Mouse (Mus musculus): ENCODE data around the gene Dlgap4.

The Dlgap4 gene

GRCm38 (mm10) chr2:156613541-156614257 is at the start of gene Dlgap4:
Gene Dlgap4, plus strand, starts transcription at chr2:156613705.
- DNase-seq (ENCODE audit: extremely low spot score), result peak; percentile 43

GRCm38 (mm10) chr2:156566512-156566911 is 47.0 kb upstream of the Dlgap4 start:
- DNase-seq (ENCODE audit: extremely low spot score), result no peak

DNA sequence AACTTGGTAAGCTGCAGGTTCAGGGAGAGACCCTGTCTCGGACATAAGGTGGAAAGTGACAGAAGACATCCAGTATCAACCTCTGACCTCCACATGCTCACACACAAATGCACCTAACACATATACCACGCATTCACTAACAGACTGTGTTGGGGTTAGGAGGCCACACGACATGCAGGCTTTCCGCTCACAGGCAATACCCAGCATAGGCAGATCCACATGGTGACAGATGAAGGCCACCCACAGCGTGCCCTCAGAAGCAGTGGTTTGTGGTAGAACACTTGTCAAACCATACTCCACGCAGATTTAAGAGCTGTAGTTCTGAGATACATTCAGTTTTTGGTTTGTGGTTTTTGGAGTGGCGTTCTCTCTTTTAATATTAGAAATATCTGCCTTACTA is 44.9 kb upstream of the Dlgap4 start:
- DNase-seq (ENCODE audit: extremely low spot score), result no peak

DNA sequence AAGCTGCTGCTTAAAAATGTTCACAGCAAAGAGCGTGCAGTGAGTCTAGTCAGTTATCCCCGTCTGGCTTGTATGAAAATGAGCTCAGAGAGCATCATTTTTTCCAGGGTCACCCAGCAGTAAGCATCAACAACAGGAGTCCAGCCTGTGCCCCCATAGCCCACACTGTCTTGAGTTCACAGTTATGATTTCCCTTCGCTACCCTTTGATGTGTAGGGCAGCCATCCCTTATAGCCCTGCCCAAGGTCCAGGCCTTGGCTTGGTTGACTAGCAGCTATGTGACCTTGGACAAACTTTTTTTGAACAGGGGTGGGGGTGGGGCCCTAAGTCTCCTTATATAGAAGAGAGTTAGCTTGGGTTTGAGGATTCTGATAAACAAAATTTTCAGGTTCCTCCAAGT is 44.2 kb upstream of the Dlgap4 start:
- DNase-seq (ENCODE audit: extremely low spot score), result no peak

DNA sequence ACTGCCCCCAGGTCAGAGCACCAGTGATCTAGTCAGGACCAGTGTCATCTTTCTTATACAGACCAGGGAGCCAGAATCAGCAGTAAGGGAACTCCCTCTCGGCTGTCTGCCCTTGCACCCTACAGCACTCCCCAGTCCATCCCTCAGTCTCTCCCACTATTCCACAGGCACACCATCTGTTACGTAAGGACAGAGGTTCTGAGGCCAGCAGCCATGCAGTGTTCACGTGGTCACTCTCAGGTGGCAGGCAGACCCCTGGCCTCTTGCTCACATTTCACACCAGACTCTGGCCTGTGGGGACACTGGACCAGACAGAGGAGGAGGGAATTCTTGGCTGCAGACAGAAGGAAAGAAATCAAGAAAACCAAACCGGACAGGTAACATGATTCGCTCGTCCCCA is 42.0 kb upstream of the Dlgap4 start:
- DNase-seq (ENCODE audit: extremely low spot score), result no peak

GRCm38 (mm10) chr2:156576850-156577587 is 36.5 kb upstream of the Dlgap4 start:
- no peak for DNase-seq (ENCODE audit: extremely low spot score)

- DNase-seq (ENCODE audit: extremely low spot score), result no peak
Observed at GRCm38 (mm10) chr2:156580507-156580906, 33.0 kb upstream of the Dlgap4 start.

GRCm38 (mm10) chr2:156581244-156581643 is 32.3 kb upstream of the Dlgap4 start:
- DNase-seq (ENCODE audit: extremely low spot score), result no peak

DNA sequence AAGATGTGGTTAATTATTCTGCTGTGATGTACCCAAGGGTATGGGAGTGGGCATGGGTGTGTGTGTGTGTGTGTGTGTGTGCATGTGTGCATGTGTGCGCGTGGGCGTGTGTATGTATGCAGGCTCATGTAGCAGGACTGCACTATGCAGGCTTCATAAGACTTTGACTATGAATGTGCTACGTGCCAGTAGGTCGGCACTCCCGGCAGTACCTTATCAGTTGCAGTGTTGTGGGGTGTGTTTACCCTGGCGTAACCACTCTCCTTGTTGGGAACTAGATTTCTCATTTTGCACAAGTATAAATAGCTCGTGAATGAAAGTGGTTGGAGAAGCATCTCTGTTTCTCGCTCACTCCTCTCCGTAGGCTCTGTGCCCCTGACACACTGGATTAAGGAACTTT is 30.6 kb upstream of the Dlgap4 start:
- DNase-seq (ENCODE audit: extremely low spot score), result no peak

DNA sequence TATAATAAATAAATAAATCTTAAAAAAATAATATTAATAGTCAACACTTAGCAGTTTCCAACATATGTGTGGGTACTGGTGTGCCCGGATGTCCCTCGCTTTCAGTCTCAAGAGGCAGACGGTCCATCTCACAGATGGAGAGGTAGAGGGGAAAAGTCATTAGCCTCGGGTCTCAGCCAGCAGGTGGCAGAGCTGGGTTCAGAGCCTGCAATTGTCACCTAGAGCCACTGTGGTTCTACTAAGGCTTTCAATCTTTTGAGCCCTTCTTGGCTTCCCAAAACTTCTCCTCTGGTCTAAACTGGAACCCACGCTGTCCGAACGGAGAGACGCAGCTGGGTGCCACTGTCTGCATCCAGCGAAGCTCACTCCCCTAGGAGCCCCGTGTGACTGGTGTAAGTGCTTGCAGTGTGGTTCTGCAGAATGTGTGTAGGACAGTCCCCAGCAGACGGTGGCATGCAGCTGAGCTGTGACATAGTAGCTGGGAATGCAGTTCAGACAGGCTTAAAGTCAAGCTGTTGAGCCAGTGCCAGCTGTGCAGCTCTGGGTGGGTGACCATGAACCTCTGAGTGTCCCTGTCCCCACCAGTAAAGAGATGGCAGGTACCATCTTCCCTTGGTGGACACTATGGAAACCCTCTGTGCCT is 29.2 kb upstream of the Dlgap4 start:
- no peak for DNase-seq (ENCODE audit: extremely low spot score)

GRCm38 (mm10) chr2:156584797-156585471 is 28.6 kb upstream of the Dlgap4 start:
- DNase-seq (ENCODE audit: extremely low spot score), result no peak

GRCm38 (mm10) chr2:156589481-156589880 is 24.0 kb upstream of the Dlgap4 start:
- DNase-seq (ENCODE audit: extremely low spot score), result no peak

- DNase-seq (ENCODE audit: extremely low spot score), result no peak
Observed at GRCm38 (mm10) chr2:156594987-156595490, 18.5 kb upstream of the Dlgap4 start.

GRCm38 (mm10) chr2:156602581-156602980 is 10.9 kb upstream of the Dlgap4 start:
- DNase-seq (ENCODE audit: extremely low spot score), result no peak

DNA sequence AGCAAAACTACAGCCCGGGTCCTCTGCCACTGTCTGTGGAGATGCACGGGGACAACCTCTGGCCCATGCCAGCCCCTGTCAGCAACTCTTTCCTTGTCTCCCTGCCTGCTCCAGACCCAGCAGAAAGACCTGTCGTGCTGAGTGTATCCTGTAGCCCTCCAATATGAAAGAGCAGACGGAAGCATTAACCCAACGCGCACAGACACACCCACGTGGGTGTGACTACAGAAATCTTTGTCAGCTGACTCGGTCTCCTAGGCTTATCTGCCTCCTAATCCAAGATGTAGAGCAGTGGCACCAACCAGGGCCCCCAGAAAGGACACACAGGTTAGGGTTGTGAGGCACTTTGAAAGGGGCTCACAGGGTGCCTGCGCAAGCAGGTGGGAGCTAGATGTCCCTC is 9.8 kb upstream of the Dlgap4 start:
- DNase-seq (ENCODE audit: extremely low spot score), result no peak

GRCm38 (mm10) chr2:156605144-156605543 is 8.4 kb upstream of the Dlgap4 start:
- DNase-seq (ENCODE audit: extremely low spot score), result no peak

DNA sequence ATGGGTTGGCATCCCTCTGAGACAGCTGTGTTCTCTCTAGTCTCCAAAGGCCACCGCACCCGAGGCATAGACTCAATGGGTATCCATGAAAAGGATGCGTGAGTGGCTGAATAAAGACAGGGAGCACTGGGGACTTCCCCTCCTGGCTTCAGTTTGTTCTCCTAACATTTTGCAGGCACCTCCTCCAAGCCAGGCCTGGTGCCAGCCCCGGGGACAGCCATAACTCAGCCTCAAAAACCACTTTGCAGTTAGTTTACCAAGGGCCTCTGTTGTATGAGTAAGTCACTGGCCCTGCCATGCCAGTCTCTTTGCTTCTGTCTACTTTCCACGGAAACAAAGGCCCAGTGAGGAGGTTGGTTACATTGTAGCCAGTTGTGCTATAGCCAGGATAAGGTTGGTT is 7.5 kb upstream of the Dlgap4 start:
- DNase-seq (ENCODE audit: extremely low spot score), result no peak

DNA sequence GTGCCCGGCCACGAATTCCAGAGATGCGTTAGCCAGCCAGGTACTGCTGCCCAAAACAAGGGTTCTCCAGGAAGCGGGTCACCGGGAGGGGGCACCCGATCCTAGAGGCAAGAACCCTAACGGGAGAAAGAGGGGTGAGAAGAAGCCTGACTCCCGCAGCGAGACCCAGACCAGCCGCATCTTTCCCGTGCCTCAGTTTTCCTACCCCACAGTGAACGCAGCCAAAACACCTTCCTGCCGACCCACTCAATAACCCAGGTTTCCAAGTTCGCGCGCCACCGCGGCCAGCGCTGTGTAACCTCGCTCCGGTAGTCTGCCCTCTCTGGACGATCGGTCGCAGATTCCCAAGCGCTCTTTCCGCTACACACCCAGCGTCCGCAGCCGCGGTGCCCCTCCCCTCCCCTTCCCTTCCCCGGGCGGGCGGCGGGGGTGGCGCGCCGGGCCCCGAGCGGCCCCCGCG is 394 bp upstream of the Dlgap4 start:
- DNase-seq (ENCODE audit: extremely low spot score), result peak; percentile 66

DNA sequence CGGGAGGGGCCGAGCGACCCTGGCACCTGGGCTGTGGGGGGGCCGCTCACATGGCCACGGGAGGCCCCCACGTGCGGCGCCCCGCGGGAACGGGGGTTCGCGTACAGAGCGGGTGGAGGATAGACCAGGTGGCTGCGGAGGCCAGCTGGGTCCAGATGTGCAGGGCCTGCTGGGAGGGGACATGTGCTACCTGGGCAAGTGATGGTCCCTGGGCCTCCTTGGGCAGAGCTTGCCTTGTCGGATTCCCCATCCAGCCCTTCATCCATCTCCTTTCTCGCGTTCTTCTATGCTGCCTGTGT is 702 bp downstream of the Dlgap4 start:
- DNase-seq (ENCODE audit: extremely low spot score), result peak; percentile 13

DNA sequence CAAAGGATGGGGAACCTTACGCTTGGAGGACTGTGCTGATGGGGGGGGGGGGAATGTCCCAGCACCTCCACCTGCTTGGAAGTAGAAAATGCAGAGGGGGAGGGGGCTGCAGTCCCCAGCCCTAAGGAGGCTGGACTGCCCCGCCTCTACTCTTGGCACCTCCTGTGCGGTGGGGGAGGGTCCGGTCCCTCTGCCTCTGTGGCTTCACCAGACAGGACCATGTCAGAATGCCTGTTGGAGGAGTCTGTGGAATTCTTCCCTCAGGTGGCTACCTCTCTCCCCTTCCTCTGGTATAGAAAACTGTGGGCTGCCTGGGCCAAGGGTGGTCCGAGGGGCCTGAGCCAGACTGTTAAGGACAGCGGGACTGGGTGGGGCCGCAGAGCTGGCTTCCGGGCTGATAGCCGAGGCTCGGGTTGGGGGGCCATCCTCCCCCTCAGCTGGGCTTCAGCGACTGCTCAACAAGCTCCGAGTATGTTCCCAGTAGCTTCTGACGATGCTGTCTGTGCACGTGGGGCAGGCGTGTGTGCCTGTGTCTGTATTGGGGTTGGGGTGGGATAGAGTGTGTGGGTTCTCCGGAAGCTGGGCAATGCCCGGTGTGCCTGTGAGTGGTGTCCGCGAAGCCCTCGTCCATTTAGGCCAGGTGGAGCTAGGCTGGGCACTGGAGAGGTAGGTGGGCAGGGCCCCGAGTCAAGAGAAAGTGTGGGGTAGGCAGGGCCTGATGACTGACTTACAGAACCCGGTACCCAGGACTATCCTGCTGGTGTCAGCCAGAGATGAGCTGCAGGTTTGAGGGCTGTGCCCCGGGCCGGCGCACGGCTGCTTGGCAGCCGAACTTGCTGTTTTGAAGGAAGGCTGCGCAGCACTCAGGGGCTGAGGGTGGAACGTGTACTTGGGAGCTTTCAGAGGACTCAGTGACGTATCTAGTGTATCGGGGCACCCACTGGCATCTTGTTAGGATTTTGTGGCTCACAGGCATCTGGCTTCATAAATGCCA is 1.5 kb downstream of the Dlgap4 start:
- DNase-seq (ENCODE audit: extremely low spot score), result no peak

DNA sequence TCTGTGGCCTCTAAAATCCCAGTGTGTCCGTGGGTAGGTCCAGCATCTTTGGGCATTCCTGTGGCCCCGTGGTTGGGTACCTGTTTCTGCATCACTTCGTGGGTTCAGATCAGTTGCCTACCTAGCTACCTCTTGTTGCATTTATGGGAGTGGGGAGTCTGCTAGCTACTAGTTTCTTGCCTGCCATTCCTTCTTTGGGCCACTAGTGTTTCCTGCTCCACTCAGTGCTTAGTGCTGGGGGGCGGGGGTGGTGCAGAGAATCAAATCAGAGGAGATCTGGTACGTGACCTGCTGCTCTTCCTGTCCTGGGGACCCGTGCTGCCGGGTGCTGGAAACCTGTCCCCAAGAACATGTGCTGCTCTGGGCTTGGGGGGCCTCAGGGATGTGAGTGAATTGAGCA is 3.0 kb downstream of the Dlgap4 start:
- DNase-seq (ENCODE audit: extremely low spot score), result no peak
